Mouse (Mus musculus) hematopoietic stem cell, adult 5-6 weeks (primary cell): ENCODE measurements around the gene Gpx3. TPM values are rescaled to one million over a fixed set of nuclear protein-coding genes. Genes with fewer than 3 reads are reported as not detected.
"Not testable (repeated sequence)": the region's sequence is repeated elsewhere in the genome, so short reads cannot be mapped to it uniquely, and the experiment has no call there.

Source experiments
- ATAC-seq, 2 experiments: fragments of 125-278 bp in 1 of 2; replicated peaks in 1 of 2; 2 replicates each; pipeline ENCODE4 v1.8.0; 2016 to 2017; ENCODE audit warnings: inconsistent platforms in 2 of 2, mild to moderate bottlenecking in 2 of 2, moderate number of reproducible peaks in 2 of 2, low read depth in 1 of 2, moderate TSS enrichment in 1 of 2; ENCODE audit not compliant: low FRiP score in 2 of 2, poor library complexity in 2 of 2, severe bottlenecking in 2 of 2, insufficient read depth in 1 of 2, low TSS enrichment in 1 of 2
- total RNA-seq: library from RNA; stranded (forward); fragments of 172-1452, 232-1000 nt; gene quantifications from 2 replicates; pipeline ENCODE4 v1.2.3, GENCODE M21; 2017

Gene Gpx3
- total RNA-seq = 0.19 TPM in 1 of 2 replicates, not detected in the other

GRCm38 (mm10) chr11:54902333-54903323 lies at the start of gene Gpx3:
Gene Gpx3, plus strand, starts transcription at chr11:54902453.
- peak; percentile 50 to 77; a peak in 3 of 4 replicates for ATAC-seq

DNA sequence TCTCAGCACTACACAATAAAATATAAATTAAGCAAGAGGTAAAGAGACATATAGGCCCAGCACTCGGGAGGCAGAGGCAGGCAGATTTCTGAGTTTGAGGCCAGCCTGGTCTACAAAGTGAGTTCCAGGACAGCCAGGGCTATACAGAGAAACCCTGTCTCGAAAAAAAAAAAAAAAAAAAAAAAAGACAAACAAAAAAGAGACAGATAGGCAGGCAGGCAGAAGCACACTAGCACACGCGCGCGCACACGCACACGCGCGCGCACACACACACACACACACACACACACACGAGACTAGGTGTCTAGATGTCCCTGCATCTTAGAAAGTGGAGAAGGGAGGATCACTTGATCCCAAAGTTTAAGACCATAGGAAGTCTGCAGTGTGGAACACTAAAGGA lies 43.4 kb upstream of the Gpx3 start:
- ATAC-seq = not testable (repeated sequence)

DNA sequence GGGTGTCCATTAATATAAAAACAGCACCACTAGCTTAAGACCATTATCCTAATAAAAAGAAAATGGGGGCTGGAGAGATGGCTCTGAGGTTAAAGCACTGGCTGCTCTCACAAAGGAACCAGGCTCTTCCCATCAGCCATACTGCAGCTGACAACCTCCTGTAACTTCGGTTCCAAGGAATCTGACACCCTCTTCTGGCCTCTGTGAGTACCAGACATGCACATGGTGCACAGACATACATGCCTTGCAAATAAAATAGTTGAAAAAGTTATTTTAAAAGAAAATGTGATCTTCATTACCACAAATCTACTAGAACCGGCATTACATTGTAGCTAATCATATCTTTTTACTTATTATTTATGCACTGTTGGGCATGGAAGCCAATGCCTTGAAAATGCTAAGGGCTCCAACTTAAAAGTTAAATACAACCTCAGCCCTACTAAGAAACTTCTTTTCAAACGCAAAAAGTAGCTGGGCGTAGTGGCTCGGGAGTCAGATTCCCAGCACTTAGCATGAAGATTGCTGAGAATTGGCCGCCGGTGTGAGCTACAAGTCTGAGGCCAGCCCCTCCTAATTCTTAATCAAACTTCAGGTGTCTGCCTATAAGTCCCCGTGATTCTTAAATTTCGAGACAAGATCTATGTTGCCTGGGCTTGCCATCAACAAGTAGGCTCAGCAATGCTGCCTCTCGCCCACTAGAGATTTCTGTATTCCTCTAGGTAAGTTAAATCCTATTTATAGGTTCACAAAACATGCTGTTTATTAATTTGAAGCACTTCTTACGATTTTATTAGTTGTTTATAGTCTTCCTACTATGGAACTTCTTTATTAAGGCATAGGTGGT lies 42.7 kb upstream of the Gpx3 start:
- ATAC-seq = no peak

DNA sequence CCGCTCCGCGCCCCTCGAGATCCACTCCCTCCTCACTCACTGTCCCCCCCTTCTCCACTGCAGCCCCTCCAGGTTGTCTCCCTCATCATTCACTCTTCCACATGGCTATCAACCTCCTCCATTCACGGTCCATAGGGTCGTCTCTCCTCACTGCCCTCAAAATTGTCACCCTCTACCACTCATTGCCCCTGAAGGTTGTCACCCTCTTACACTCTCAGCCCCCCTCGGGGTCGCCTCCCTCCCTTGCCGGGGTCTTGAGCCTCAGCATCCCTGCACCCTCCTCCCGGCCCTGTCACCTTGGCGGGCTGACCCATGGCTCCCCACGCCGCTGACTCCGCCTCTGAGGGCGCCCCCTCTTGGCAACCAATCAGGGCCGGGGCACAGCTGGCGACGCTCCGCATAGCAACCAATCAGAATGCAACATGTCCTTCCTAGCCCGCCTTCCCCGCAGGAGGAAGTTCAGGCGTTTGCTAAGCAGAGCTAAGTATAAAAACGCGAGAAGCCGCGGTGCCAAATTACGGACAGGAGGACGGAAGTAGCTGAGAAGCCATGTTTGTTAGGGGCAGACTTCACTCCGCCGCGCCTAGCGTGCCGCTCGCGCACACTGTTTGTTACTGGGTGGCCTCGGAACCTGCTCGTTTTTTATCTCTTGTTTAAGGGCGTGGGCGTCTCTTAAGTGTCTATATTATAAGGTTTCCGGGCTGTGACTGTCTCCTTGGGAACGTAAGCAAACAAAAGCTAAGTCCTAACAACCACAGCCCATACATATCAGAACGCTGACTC lies 41.8 kb upstream of the Gpx3 start, which contains the start of gene Lyrm7:
Gene Lyrm7, minus strand, starts transcription at position 661 of the 783 bp plus-strand sequence.
- ATAC-seq = peak; percentile 99

GRCm38 (mm10) chr11:54861471-54862420 lies 40.5 kb upstream of the Gpx3 start:
- ATAC-seq = no peak

DNA sequence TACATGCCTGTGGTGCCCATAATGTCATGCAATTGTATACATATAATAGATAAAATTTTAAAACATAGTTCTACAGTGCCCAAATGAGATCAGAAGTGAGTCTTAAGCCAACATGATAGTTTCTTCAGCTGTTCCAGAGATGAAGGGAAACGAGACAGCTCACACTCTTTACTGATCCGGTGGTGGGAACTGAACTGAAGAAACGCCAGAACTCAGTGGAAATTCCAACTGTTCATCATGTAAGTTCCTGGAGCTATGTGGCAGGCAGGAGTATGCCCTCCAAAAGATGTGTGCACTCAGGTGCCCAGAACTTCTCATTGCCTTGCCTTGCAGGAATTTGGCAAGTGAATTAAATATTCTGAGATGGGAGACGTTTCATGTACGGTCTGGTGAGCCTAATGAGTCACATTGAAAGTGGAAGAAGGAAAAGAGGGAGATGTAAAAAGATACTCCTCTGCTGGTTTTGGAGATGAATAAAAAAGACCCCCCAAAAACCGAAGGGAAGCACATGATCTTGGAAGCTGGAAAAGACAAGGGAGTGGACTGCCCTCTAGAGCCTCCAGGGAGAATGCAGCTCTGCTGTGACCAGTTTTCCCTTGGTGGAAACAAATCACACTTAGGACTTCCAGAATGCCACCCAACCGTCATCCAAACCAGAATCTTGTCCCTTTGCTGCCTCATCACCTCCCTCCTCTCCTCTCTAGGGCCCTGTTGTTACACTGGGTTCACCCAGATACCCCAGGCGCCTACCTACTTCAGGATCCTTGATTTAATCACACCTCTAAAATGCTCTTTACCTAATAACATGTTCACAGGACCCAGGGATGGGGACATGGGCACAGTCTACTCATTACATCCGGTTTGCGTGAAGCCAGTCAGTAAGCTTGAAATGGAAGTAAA lies 39.4 kb upstream of the Gpx3 start:
- no peak for ATAC-seq

GRCm38 (mm10) chr11:54865330-54866085 lies 36.7 kb upstream of the Gpx3 start:
- no peak for ATAC-seq

DNA sequence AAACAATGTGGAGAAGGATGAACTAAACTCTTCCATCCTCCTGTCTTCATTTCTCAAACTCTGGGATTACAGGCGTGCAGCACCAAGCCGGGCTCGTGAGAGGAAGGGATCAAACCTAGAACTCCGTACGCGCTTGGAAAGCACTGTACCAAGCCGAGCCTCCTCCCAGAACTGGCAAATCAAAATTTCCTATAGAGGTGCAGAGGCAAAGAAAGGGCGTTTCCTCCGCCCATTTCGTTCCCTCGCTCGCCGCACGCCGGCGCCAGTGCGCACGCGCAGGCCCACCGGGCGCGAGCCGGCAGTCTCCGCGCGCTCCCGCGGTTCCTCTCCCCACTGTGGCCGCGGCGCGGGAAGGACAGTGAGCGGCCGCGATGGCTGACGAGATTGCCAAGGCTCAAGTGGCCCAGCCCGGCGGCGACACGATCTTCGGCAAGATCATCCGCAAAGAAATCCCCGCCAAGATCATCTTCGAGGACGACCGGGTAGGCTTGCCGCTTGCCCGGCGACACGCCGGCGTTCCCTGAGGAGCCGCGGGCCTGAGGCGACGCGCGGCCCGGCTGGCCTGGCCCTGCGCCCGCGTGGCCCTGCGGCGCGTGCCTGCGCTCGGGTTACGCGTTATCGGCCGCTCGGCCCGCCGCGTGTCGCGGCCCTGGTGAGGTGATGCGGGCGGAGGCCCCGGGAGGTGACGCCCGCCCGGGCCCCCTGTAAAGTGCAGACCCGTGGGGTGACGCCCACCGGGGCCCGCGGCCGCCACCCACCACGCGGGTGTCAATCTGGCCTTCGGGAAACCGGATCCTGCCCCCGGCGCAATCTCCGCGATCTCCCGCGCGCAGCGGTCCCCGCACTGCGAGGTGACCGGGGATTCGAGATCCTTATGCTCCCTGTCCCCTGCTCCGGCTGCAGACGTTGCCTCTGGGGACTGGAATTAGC lies 35.9 kb upstream of the Gpx3 start, which contains the start of gene Hint1:
Gene Hint1, plus strand, starts transcription at position 265 of the 930 bp plus-strand sequence.
- peak; percentile 40 to 59 for ATAC-seq

GRCm38 (mm10) chr11:54867049-54867385 lies 35.2 kb upstream of the Gpx3 start:
- ATAC-seq = no peak; a peak in 1 of 4 replicates

DNA sequence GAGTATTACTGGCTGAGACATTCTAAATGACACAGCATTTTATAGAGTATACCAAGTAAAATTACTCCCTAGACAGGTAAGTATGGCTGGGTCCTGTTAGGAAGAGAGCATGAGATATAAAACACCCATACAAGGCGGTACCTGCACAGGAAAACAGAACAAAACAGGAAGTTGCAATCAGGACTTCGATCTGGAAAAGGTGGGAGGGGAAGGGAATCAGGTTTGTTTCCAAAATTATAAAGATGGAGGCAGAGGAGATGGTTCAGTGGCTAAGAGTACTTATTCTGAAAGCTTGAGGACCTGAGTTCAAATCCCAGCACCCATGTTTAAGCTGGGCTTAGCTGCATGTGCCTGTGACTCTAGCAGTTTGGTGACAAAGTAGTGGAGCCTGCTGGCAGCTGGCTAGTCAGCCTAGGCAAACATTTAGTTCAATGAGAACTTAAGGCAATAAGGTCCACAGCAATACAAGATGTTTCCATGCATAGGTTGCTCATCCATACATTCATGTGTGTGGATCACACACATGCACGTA lies 34.3 kb upstream of the Gpx3 start:
- no peak for ATAC-seq

DNA sequence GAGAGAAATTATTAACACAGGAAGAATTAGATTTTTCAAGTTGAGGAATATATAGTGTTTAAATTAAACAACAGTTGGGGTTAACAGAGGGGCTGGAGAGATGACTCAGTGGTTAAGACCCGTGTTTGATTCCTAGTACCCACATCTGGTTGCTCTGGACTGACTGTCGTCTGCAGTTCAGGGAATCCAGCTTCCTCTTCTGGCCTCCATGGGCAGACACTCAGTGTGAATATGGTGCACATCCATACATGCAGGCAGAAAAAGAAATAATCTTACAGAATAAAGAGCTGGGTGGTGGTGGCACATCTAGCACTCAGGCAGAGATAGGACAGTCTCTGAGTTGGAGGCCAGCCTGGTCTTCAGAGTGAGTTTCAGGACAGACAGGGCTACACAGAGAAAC lies 33.8 kb upstream of the Gpx3 start:
- no peak for ATAC-seq

GRCm38 (mm10) chr11:54869318-54869717 lies 32.9 kb upstream of the Gpx3 start:
- ATAC-seq = no peak

GRCm38 (mm10) chr11:54871831-54872537 lies 30.3 kb upstream of the Gpx3 start:
- no peak for ATAC-seq
